Mouse (Mus musculus) CD4-positive, CD25-positive, alpha-beta regulatory T cell, adult 4 months (primary cell): Measurements from ENCODE around the gene Zfc3h1. TPM values are rescaled to one million over a fixed set of nuclear protein-coding genes. Genes with fewer than 3 reads are reported as not detected.
A peak's percentile ranks its signal among the peaks of the same experiment; 100 is the strongest.

Source experiments
- ATAC-seq: one replicate; pipeline ENCODE4 v1.8.0; 2017
- polyA plus RNA-seq, 2 experiments: library from polyadenylated mRNA; unstranded; fragments of 100-300 nt; shearing (Covaris generic); gene quantifications; one replicate each; pipeline ENCODE4 v1.2.1; 2017

Gene Zfc3h1
- 10 to 100 TPM; 33.8 to 39.0 TPM for polyA plus RNA-seq

GRCm38 (mm10) chr10:115384221-115385017 lies at the start of gene Zfc3h1, which contains the start of gene Thap2:
TSS of gene Zfc3h1 (plus strand) at chr10:115384959.
TSS of gene Thap2 (minus strand) at chr10:115384443.
- ATAC-seq = peak; percentile 86

DNA sequence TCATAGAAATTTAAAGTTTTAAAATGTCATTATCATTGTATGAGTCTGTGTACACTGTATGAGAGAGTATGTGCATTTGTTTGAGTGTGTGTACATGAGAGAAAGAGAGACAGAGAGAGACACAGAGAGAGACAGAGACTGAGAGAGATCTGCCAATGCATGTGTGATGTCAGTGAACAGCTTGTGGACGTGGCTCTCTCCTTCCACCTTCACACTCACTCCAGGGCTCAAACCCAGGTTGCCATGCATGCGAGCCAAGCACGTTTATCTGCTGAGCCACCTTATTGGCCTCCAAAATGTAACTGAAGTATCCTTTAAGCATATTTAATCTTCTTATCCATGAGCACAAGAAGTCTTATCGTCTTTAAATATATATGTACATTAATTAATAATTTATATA lies 47.9 kb upstream of the Zfc3h1 start:
- ATAC-seq = no peak

DNA sequence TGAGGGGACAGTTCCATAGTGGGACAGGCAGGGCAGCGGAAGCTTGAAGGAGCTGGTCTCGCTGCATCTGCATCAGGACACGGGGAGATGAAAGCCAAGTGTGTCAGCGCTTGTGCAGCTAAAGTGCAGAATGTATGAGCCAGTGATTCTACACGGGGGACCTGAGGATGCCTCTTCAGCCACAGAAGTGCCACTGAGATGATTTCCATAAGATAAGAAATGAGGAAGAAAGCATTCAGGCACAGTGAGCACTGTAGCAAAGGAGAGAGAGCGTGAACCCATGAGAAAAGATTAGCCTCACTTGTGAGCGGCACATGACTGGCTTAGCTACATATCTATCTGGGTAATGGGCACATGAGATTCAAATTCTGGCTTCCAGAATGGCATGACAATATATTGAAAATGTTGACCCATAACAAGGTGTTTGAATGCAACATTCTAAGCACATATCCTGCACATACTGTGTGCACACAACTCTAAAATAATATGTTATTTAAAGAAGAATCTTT lies 44.9 kb upstream of the Zfc3h1 start:
- no peak for ATAC-seq

DNA sequence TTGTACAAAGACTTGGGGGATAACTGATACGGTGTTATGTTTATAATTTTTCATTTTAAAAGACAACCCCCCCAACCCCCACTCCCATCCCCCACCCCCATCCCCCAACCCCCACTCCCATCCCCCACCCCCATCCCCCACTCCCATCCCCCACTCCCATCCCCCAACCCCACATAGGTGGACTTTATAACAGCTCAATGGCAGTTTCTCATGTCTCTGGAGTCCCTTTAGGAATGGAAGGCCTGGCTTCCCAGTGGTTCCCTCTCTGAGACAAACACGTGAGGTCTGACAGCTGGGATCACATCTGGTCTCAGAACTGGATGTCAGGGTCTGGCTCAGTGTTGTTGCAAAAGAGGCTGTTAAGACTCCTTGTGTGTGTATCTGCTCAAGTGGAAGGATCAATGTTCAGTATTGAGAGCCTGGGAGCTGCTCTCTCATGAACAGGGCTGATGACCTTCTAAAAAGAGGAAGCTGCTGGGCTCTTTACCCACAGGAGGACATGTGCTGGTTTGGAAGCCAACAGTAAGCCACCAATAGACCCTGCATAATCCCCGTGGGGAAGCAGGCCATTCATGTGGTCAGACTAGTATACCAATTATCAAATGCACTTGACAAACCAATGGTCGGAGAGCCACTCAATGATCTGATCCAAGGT lies 41.9 kb upstream of the Zfc3h1 start:
- no peak for ATAC-seq

DNA sequence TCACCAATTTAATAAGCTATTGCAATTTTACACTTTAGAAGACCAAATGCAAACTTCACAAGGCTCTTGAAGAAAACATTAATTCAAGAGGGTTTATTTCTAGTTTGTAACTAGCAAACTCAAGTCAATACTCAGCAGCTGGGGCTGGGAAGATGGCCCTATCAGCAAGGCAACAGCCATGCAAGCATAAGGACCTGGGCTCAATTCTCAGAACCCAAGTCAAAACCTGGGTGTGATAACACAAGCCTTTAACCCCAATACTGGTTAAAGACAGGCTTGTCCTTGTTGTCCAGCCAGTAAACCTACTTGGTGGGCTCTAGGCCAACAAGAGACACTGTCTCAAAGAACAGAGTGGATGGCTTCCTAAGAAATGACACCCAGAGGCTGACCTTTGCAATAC lies 38.3 kb upstream of the Zfc3h1 start:
- no peak for ATAC-seq

- no peak for ATAC-seq
Measured at GRCm38 (mm10) chr10:115348131-115348530, 36.6 kb upstream of the Zfc3h1 start.

DNA sequence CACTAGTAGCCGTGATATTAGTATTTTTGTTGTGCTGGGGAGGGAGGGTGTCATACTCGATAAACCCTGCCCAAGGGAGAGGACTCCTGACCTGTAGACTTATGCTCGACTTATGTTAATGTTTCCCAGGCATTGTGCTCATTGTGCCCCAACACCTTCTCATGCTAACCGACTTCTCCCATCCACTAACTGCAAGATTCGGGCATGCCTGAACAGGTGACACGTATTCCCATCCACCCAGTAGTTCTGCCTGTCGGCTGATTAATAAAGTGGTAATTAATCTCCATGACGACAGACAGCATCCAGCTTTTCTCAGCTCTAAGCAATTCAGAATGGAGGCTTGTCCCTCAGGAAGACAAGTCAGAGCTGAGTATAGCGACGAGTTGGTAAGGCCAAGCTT lies 35.7 kb upstream of the Zfc3h1 start:
- ATAC-seq = no peak

GRCm38 (mm10) chr10:115349509-115349908 lies 35.2 kb upstream of the Zfc3h1 start:
- ATAC-seq = no peak

GRCm38 (mm10) chr10:115350810-115351397 lies 33.9 kb upstream of the Zfc3h1 start:
- no peak for ATAC-seq

- ATAC-seq = no peak
Measured at GRCm38 (mm10) chr10:115354553-115354952, 30.2 kb upstream of the Zfc3h1 start.

- ATAC-seq = no peak
Measured at GRCm38 (mm10) chr10:115355016-115355415, 29.7 kb upstream of the Zfc3h1 start.

DNA sequence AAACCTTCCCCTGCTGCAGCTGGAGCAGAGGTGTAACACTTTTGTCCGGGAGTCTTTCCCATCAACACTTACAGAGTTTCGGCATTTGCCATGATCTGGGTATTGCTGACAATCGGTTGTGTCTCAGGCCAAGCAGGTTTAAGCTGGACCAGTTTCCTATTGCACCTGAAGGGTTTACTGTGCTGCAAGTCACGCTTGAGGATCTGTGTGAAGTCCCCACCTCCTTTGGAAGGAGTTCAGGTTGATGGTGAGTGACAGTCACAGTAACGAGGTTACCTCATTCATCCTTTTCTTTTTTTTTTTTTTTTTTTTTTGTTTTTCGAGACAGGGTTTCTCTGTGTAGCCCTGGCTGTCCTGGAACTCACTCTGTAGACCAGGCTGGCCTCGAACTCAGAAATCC lies 28.7 kb upstream of the Zfc3h1 start:
- no peak for ATAC-seq

DNA sequence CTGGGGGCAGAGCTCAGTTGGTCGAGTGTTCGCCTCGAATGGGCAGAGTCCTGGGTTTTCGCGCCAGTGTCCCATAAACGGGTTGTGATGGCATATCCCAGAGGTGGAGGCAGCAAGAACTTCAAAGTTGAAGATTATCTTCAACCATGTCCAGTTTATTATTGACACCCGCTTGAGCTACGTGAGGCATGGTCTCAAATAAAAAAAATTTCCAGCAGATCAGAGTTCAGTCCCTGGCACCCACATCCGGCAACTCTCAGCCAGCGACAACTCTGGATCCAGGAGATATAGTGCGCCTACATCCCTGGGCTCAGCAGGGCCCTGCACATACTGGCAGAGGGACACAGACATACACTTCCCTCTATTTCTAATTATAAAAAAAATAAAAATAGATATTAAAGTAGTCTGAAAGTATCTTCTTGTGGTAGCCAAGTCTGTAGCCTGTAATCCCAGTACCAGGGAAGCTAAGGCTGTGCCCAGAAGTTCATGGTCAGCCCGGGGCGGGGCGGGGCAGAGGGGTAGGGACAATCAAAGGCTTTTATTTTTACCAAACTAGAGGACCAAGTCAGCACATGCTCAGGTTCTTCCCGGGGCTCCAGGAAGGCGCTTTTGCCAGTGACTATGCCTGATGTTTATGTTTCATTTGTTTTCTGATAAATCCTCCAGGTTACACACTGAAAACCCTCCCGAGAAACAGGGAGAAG lies 26.4 kb upstream of the Zfc3h1 start:
- ATAC-seq = no peak

DNA sequence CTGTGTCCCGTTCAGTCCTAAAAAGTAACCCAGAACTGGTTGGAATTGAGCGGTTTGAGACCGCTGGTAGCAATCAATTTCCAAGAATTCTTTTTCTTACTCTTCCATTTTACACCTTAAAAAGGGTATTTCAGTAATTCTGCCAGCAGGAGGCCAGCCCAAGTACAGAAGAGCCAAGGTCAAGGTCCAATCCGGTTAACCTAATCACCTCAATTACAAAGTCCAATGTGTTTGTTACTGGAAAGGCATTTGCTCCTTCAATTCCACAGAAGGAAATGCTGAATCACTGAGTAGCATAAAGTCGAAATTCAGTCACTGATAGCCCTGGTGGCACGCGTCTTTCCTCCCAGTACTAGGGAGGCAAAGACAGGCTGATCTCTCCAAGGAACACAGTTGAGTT lies 25.7 kb upstream of the Zfc3h1 start:
- no peak for ATAC-seq

GRCm38 (mm10) chr10:115361840-115362622 lies 22.7 kb upstream of the Zfc3h1 start, which contains the start of gene Tmem19:
TSS of gene Tmem19 (minus strand) at chr10:115362501.
- ATAC-seq = peak; percentile 75

GRCm38 (mm10) chr10:115362623-115362964 lies 22.2 kb upstream of the Zfc3h1 start:
- peak; percentile 21 for ATAC-seq

DNA sequence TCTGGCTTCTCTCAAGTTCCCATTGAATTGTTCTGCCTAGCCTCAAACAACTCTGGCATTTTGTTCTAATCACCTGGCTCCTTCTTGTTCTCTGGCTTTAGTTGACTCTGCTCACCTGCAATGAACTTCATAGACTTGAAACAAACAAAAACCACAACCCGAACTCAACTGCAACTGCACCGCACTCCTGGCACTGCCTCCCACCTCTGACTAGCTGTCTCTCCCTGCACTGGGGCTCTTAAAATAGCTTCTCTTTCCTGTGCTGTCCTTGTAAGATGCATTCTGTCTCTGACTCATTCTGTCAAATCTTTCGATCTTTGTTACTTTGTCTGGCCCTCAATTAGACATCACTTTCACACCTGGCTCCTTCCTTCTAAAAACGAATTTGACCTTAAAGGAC lies 21.6 kb upstream of the Zfc3h1 start:
- peak; percentile 39 for ATAC-seq

DNA sequence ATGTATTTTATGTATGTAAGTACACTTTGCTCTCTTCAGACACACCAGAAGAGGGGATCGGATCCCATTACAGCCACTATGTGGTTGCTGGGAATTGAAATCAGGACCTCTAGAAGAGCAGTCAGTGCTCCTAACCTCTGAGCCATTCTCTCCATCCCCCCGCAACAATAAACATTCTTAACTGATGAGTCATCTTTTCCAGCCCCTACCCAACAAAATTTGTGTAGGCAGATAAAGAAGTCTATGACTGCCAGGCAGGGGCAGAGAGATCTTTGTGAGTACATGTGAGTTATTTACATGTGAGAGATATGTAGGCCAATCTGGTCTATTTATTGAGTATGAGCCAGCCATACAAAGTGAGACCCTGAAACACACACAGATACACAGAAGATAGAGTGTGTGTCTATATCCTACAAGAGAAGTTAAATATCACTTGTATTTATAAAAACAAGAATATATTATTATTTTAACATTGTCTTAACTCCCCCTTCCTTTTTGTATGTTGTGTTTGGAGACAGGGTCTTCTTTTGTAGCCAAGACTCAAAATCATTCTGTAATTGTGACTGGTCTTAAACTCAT lies 3.2 kb upstream of the Zfc3h1 start:
- ATAC-seq = no peak

GRCm38 (mm10) chr10:115382846-115383643 lies 1.7 kb upstream of the Zfc3h1 start:
- no peak for ATAC-seq

GRCm38 (mm10) chr10:115383644-115384220 lies 1.0 kb upstream of the Zfc3h1 start:
- ATAC-seq = no peak
